Mouse (Mus musculus): Measurements from ENCODE around the gene Map3k19.

Gene Map3k19

GRCm38 (mm10) chr1:127854486-127855222 lies at the start of gene Map3k19:
Gene Map3k19 (minus strand): TSS chr1:127855031.
- DNase-seq (ENCODE audit: low spot score in 2 of 2): no peak

DNA sequence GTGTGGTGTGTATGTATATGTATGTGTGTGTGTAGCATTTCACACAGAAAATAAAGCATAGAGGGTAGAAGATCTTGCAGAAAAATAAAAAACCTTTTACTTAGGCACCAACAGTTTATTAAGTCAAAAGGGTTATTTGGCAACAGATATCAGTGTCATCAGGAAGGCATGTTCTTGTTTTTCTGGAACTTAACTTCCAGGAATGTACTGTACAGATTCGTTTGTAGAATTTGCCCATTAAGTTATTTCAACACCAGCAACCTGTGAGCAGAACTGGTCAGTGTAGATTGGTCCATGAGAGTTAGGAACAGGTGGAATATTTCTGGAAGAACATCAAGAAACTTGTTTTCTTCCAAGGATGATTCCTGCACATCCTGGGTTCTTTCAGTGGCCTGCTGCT lies 44.6 kb upstream of the Map3k19 start:
- no peak for DNase-seq (ENCODE audit: low spot score in 2 of 2)

DNA sequence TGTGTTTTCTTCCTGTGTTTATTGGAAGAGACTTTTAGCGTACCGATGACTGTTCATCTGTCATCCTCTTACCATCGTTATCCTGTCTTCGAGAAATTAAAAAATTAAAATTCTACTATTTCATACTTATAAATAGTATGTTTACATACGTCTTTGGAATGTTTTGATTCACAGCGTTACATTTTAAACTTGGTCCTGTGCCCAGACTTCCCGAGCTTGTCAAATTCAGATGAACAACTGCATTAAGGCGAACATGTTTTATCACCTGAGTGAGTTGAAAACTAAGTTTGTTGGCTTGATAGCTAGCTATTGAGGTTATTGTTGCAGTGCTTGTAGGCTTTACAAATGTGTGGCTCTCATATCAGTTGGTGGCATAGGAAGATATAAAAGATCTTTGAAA lies 14.4 kb upstream of the Map3k19 start:
- no peak for DNase-seq (ENCODE audit: low spot score in 2 of 2)

- DNase-seq (ENCODE audit: low spot score in 2 of 2): peak; percentile 91 to 95
Observed at GRCm38 (mm10) chr1:127868300-127869261, 13.8 kb upstream of the Map3k19 start, which contains the start of gene Rab3gap1. Gene Rab3gap1 (plus strand): TSS chr1:127868773.

DNA sequence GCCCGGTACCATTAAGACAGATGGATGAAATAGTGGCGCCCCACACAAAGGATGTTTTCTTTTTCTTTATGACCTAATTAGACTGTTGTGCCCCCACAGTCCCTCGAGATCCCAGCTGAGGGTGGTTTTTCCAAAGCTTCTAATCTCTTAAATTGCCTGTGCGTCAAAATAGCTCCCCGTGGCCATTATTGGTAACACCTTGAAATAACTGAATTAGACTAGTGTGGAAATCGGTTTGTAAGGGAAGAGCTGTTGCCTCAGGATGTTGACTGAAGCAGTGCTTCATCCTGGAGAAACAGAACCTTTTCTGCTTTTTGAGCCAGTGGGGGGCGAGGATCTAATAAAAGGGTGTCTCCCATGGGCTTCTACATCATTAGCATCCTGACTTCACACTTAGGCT lies 9.0 kb upstream of the Map3k19 start:
- DNase-seq (ENCODE audit: low spot score in 2 of 2): no peak

DNA sequence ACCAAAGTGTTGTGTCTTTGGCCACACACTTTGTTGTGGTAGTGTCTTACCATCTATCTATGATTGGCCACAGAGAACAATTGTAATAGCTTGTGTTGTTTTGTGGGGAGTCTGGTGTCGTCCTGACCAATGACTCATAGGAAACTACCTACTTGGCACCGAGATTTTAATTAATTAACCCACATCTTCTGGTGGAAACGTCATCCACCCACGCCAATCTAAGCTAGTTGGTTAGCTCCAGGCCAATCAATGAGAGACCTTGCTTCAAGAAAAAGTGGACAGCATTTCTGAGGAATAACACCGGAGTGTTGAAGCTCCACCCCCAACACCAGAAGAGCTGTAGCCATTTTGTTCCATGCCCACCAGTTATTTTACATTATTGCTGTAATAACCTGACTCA lies 7.1 kb upstream of the Map3k19 start:
- no peak for DNase-seq (ENCODE audit: low spot score in 2 of 2)

- DNase-seq (ENCODE audit: low spot score in 2 of 2): no peak
Observed at GRCm38 (mm10) chr1:127860492-127860891, 5.7 kb upstream of the Map3k19 start.

GRCm38 (mm10) chr1:127859799-127860400 lies 5.1 kb upstream of the Map3k19 start:
- DNase-seq (ENCODE audit: low spot score in 2 of 2): no peak

GRCm38 (mm10) chr1:127858945-127859648 lies 4.3 kb upstream of the Map3k19 start:
- no peak for DNase-seq (ENCODE audit: low spot score in 2 of 2)

GRCm38 (mm10) chr1:127850075-127850610 lies 4.7 kb downstream of the Map3k19 start:
- no peak for DNase-seq (ENCODE audit: low spot score in 2 of 2)

GRCm38 (mm10) chr1:127845472-127845871 lies 9.4 kb downstream of the Map3k19 start:
- no peak for DNase-seq (ENCODE audit: low spot score in 2 of 2)

- DNase-seq (ENCODE audit: low spot score in 2 of 2): no peak
Observed at GRCm38 (mm10) chr1:127838602-127839001, 16.2 kb downstream of the Map3k19 start.

- DNase-seq (ENCODE audit: low spot score in 2 of 2): no peak
Observed at GRCm38 (mm10) chr1:127836619-127837018, 18.2 kb downstream of the Map3k19 start.

- DNase-seq (ENCODE audit: low spot score in 2 of 2): no peak
Observed at GRCm38 (mm10) chr1:127834202-127834601, 20.6 kb downstream of the Map3k19 start.

DNA sequence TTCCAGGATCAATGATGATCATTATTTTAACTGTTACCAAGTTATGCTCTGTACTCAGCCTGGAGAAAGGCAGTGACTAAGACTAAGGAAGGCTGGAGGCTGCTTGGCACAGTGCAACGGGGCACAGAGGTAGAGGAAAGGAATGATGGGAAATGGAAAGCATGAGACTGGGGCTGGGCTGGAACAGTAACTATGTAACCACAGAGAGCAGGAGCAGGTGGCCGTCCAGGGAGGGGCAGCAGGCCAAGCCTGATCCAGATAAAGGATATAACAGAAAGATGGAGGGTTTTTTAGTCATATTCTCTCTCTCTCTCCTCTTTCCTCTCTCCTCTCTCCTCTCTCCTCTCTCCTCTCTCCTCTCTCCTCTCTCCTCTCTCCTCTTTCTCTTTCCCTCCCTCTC lies 21.1 kb downstream of the Map3k19 start:
- no peak for DNase-seq (ENCODE audit: low spot score in 2 of 2)

GRCm38 (mm10) chr1:127830215-127830921 lies 24.5 kb downstream of the Map3k19 start:
- peak in 1 of 2 experiments; percentile 20 for DNase-seq (ENCODE audit: low spot score in 2 of 2)

DNA sequence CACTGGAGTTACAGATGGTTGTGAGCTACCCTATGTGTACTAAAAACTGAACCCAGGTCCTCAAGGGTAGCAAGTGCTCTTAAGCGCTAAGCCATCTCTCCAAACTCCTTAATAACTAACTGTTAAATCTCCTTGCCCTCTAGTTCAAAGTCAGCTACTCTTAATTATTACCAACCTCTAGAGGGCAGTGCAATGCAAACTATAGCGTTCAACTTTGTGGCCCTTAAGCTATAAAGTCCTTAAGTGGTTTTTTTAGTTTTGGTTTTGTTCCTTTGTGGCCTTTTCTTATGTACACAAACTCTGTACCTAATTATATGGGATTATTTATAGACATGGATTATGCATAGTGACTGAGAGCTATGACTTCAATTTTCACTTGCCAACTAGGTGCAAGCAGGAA lies 27.5 kb downstream of the Map3k19 start:
- DNase-seq (ENCODE audit: low spot score in 2 of 2): no peak

DNA sequence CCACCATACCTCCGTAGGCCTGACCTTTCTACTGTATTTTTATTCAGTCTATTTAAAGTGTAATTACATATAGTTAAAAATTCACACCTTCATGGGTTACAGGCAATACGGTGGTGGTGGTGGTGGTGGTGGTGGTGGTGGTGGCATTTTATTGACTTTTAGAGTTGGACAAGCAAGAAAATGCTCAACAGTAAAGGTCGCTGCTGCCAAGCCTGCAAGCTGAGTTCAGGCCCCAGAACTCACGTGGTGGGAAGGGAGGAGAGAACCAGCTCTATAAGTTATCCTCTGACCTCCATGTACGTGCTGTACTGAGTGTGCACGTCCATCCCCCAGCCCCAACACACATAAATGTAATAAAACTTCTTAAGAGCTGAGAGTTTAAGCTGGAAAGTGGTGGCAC lies 38.5 kb downstream of the Map3k19 start:
- no peak for DNase-seq (ENCODE audit: low spot score in 2 of 2)

DNA sequence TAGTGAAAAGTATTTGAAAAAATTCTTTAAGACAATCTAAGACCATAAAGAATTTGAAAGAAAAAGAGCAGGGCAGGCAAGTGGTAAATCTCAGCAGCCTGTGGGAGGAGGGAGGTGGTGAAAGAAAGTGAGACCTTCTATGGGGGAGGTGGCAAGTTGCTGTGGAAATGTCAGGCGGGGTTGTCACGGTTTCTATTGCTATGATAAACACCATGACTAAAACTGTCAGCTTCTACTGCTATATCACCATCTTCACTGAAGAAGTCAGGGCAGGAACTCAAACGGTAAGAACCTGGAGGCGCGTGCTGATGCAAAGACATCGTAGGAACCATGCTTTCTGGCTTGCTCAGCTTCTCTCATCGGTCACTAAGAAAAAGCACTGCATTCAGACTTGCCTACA lies 41.9 kb downstream of the Map3k19 start:
- no peak for DNase-seq (ENCODE audit: low spot score in 2 of 2)

DNA sequence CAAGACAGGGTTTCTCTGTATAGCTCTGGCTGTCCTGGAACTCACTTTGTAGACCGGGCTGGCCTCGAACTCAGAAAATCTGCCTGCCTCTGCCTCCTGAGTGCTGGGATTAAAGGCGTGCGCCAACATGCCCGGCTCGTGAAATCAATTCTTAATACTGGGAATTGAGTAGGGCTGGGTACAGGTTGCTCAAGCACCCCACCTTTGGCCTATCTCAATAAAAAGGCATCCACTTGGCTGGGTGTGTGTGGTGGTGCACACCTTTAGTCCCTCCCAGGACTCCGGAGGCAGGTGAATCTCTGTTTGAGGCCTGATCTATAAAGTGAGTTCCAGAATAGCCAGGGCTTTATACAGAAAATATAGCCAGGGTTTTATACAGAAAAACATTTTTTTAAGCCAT lies 46.2 kb downstream of the Map3k19 start:
- no peak for DNase-seq (ENCODE audit: low spot score in 2 of 2)

GRCm38 (mm10) chr1:127802916-127803315 lies 51.9 kb downstream of the Map3k19 start:
- DNase-seq (ENCODE audit: low spot score in 2 of 2): no peak
